23 mouse cellular contexts compared by ENCODE assay signal in genomic region chr14:12218544-12219150, GRCm38 (mm10).
A peak's percentile ranks its signal among the peaks of the same experiment; 100 is the strongest.
DNase-seq lines count a peak whose midpoint lies in the region; ATAC-seq and TF ChIP-seq lines count a peak whose summit lies in the region.
"Had no signal": no experiment of that assay in that cellular context is flagged by ENCODE, and none has a peak within 500 bp of the region (broad histone marks: within the 10 kb centered on the region; RNA-seq: fewer than 3 reads in every experiment).

No protein-coding gene starts in this region.

- H3K4me2 ChIP-seq in forebrain, embryonic 14.5 days (ENCODE audit: low read length), result no peak overlapping the region
- H3K4me2 ChIP-seq in hindbrain, embryonic 12.5 days (replicated peaks), result no peak overlapping the region
- H3K4me2 ChIP-seq: embryonic facial prominence, embryonic 15.5 days; heart, embryonic 11.5 days; heart, embryonic 15.5 days had no signal

- 42% methylated on average over 16 of the region's 16 CpGs for WGBS in forebrain, embryonic 14.5 days
- WGBS in forebrain, embryonic 10.5 days, result 89% methylated on average over 16 of the region's 16 CpGs
- 91% methylated on average over 16 of the region's 16 CpGs for WGBS in hindbrain, embryonic 12.5 days

- peak; percentile 73 for DNase-seq in forebrain, embryonic 14.5 days (ENCODE audit: low spot score)
- DNase-seq in forebrain, embryonic 10.5 days (ENCODE audit: extremely low spot score, low spot score), result no peak
- DNase-seq in lung, adult 18-20 months, result peak; percentile 7 to 24
- DNase-seq in lung, postnatal 14 days, result no peak
- peak; percentile 11 for DNase-seq in R1 (ENCODE audit: low read depth, low spot score)
- no peak for DNase-seq in layer of hippocampus, adult 2 months (ENCODE audit: low spot score in 2 of 2)
- DNase-seq: adrenal gland, adult 2 months; adrenal gland, postnatal 25 days; cerebellum, adult 2 months; cerebellum, postnatal 10 days; embryo, embryonic 11 days; gastrocnemius, postnatal 36 days; heart, adult 18-20 months; heart, postnatal 36 days had no signal

- H3K36me3 ChIP-seq in forebrain, embryonic 14.5 days (ENCODE audit: control insufficient read depth, insufficient read depth, low read length), result 0 out of 2 replicates have a peak, but pooled peaks cover 6% of the 10 kb centered on the region
- peaks cover 38% of the 10 kb centered on the region for H3K36me3 ChIP-seq in forebrain, embryonic 10.5 days (replicated peaks)
- peaks cover 19% of the 10 kb centered on the region; the same call in 1 of the 2 replicates for H3K36me3 ChIP-seq in hindbrain, embryonic 12.5 days
- H3K36me3 ChIP-seq: heart, embryonic 15.5 days had no signal

- H3K27ac ChIP-seq in forebrain, embryonic 14.5 days (ENCODE audit: low read depth, low read length), result 0 out of 2 replicates have a peak overlapping the region, but pooled peaks have one; percentile 27
- H3K27ac ChIP-seq in forebrain, embryonic 10.5 days, result no peak overlapping the region
- H3K27ac ChIP-seq in layer of hippocampus, adult 2 months, result no peak overlapping the region
- H3K27ac ChIP-seq in hindbrain, embryonic 12.5 days, result no peak overlapping the region
- H3K27ac ChIP-seq: embryonic facial prominence, embryonic 15.5 days; heart, embryonic 15.5 days had no signal

- H3K27me3 ChIP-seq in forebrain, embryonic 14.5 days (replicated peaks; ENCODE audit: control insufficient read depth, insufficient read depth, low read length), result no peaks in the 10 kb centered on the region
- H3K27me3 ChIP-seq in forebrain, embryonic 10.5 days (ENCODE audit: poor library complexity, severe bottlenecking), result no peaks in the 10 kb centered on the region
- no peaks in the 10 kb centered on the region for H3K27me3 ChIP-seq in hindbrain, embryonic 12.5 days
- H3K27me3 ChIP-seq: embryonic facial prominence, embryonic 15.5 days; heart, embryonic 15.5 days; Patski had no signal

- peak; percentile 45 for ATAC-seq in forebrain, embryonic 14.5 days
- no peak for ATAC-seq in hindbrain, embryonic 12.5 days (ENCODE audit: low FRiP score)
- ATAC-seq: hindbrain, embryonic 16.5 days; inflammation-experienced regulatory T-cells, adult 6 months; intestine, postnatal 0 days; Patski had no signal

- no peak overlapping the region for H3K4me3 ChIP-seq in forebrain, embryonic 14.5 days (ENCODE audit: low read depth, low read length)
- no peak overlapping the region for H3K4me3 ChIP-seq in forebrain, embryonic 10.5 days
- H3K4me3 ChIP-seq in layer of hippocampus, adult 2 months, result no peak overlapping the region
- H3K4me3 ChIP-seq in hindbrain, embryonic 12.5 days, result no peak overlapping the region
- H3K4me3 ChIP-seq: embryonic facial prominence, embryonic 15.5 days; erythroblast, embryonic 14.5 days; heart, embryonic 15.5 days had no signal

- no peak for TF ChIP-seq CTCF in layer of hippocampus, adult 2 months (conservative IDR thresholded peaks at IDR 0.05)

- no peaks in the 10 kb centered on the region for H3K9me3 ChIP-seq in forebrain, embryonic 14.5 days (replicated peaks; ENCODE audit: control insufficient read depth, low read length)
- H3K9me3 ChIP-seq in forebrain, embryonic 10.5 days, result no peaks in the 10 kb centered on the region
- no peaks in the 10 kb centered on the region for H3K9me3 ChIP-seq in hindbrain, embryonic 12.5 days (replicated peaks)
- H3K9me3 ChIP-seq: embryonic facial prominence, embryonic 15.5 days; heart, embryonic 15.5 days had no signal

- H3K4me1 ChIP-seq in forebrain, embryonic 14.5 days (ENCODE audit: control insufficient read depth, insufficient read depth, low read length), result peaks cover 11% of the 10 kb centered on the region
- H3K4me1 ChIP-seq in forebrain, embryonic 10.5 days, result peaks cover 20% of the 10 kb centered on the region
- H3K4me1 ChIP-seq in hindbrain, embryonic 12.5 days, result no peaks in the 10 kb centered on the region
- H3K4me1 ChIP-seq: embryonic facial prominence, embryonic 15.5 days; heart, embryonic 15.5 days had no signal

- H3K9ac ChIP-seq in forebrain, embryonic 14.5 days (ENCODE audit: low read length), result no peak overlapping the region
- H3K9ac ChIP-seq in hindbrain, embryonic 12.5 days, result no peak overlapping the region
- H3K9ac ChIP-seq: embryonic facial prominence, embryonic 15.5 days; heart, embryonic 15.5 days had no signal

Comparison
In these comparisons a context has a peak if more than half of its experiments do, and no peak if none do; other contexts are left out.
1. DNase-seq: peak in forebrain, embryonic 14.5 days (single experiment), lung, adult 18-20 months (2 of 2) and R1 (single experiment); none in forebrain, embryonic 10.5 days (single experiment), lung, postnatal 14 days (single experiment) and layer of hippocampus, adult 2 months (0 of 2).